Mouse (Mus musculus): ENCODE measurements at regions not wholly inside any gene's neighbourhood (a gene's known extent, or its start where the extent isn't known, plus 50 kb on each side); places are given as distances from the start of the nearest gene placed in this dataset.
"Not testable (repeated sequence)": the region's sequence is repeated elsewhere in the genome, so short reads cannot be mapped to it uniquely, and the experiment has no call there.

DNA sequence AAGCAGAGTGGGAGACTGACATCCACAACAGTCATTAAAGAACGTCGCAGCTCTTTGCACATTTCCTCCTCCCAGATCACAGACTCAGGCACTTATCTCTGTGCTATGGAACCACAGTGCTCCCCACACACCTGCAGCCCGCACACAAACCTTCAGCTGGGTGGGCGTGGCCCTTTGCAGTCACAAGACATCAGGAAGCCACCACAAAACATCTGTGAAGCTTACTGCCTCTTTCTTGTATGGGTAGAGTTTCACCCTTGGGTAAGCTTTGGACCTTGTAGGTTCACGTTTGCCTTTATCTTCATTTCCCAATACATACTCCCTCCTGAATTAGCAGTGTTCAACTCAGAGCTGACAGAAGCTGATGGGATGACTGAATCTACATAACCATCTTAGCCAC lies 868.4 kb upstream of the Olfr1507 start:
- not testable (repeated sequence) for TF ChIP-seq CTCF (IDR thresholded peaks at IDR 0.05; ENCODE audit: borderline replicate concordance, control insufficient read depth, extremely low read depth, insufficient read depth, low read length, poor library complexity); POLR2A (IDR thresholded peaks at IDR 0.05; ENCODE audit: control insufficient read depth, extremely low read depth, insufficient read depth, low read length, poor library complexity)
